Mouse (Mus musculus) NIH3T3 (cell line): Measurements from ENCODE around the gene H2afj.
A peak's percentile ranks its signal among the peaks of the same experiment; 100 is the strongest.
"Not testable (repeated sequence)": the region's sequence is repeated elsewhere in the genome, so short reads cannot be mapped to it uniquely, and the experiment has no call there.

Source experiments
- DNase-seq: peaks from one replicate; pipeline ENCODE4 v3.0.0-alpha.2; 2012; ENCODE audit warnings: low read depth

The H2afj gene

DNA sequence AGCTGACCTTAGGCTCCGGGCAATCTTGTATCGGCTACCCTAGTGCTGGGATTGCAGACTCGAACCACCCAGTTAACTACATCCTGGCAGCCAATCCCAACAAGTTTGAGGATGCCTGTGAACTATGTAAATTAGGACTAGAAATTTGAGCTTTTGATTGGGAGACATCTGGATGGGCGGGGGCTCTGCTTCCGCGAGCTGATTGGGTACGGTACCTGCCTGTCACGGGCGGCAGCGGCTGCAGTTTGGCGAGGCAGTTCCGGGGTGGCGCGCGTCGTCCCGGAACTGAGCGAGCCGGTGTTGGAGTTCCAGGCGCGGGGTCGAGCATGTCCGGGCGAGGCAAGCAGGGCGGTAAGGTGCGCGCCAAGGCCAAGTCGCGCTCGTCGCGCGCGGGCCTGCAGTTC is at the start of gene H2afj:
Gene H2afj (plus strand): TSS at position 231 of the 404 bp plus-strand sequence.
- peak; percentile 99 for DNase-seq

DNA sequence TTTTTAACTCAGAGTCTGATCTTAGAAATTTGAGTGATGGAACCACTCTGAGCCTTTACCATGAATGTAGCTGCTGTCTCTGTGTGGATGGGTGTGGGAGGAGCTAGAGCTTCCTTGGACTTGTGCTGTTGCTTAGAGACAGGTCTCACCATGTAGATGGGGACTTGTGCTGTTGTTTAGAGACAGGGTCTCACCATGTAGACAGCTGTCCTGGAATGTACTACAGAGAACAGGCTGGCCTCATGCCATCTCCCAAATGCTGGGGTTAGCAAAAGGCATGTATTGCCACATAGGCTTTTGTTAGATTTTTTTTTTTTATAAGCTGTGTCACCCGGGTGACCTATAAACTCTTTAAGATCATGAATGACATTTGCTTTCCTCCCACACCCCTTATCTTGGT is 44.1 kb upstream of the H2afj start:
- no peak for DNase-seq

DNA sequence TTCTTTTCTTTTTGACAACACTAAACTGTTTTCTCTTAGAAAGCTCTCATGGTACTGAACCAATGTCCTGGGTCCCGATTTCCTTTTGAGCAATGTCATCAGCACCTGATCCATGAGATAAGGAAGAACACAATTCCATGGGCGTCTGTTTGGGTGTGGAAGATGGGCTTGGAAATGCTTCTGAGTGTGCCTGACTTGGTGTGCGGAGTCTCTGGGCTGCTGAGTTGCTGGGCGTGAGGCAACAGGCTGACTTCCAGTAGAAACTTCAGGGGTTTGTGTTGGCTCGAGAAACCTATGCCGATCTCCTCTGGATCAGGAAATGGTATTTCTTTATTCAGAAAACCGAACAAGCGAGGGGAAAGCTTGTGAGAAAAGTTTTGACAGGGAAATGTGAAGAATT is 38.9 kb upstream of the H2afj start:
- DNase-seq, result no peak

DNA sequence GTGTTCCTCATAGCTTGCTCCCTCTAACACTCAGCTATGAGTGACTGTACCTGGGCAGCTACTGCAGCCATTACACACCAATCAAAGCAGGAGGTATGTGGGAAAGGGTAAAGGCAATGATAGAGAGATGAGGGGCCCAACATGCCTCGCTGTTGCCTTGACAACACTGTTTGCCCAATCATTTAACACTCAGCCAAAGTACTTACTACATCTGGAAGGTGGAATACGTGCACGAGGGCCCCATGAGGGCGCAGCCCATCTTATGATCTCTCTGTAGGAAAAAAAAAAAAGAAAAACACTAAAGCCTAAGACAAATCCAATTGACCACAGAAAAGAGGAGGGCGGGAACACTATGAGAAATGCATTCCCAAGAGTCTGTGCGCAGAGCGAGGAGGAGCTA is 38.2 kb upstream of the H2afj start:
- no peak for DNase-seq

DNA sequence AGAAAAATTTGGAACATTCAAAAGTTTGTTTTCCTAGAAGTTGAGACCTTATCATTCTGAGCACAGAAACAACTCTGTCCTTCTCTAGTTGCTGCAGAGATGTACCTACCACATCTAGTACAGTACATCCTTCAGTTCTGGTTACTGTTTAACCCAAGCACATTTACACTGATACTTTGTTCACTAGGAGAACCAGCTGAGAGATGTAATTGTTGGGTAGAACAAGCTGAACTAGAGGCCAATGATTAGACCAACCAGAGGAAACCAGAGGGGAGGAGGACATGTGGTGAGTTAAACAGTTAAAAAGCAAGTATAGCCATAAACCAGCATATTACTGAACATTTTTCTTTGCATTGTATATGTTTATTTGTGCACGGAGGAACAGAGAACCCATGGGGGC is 31.7 kb upstream of the H2afj start:
- DNase-seq, result no peak

DNA sequence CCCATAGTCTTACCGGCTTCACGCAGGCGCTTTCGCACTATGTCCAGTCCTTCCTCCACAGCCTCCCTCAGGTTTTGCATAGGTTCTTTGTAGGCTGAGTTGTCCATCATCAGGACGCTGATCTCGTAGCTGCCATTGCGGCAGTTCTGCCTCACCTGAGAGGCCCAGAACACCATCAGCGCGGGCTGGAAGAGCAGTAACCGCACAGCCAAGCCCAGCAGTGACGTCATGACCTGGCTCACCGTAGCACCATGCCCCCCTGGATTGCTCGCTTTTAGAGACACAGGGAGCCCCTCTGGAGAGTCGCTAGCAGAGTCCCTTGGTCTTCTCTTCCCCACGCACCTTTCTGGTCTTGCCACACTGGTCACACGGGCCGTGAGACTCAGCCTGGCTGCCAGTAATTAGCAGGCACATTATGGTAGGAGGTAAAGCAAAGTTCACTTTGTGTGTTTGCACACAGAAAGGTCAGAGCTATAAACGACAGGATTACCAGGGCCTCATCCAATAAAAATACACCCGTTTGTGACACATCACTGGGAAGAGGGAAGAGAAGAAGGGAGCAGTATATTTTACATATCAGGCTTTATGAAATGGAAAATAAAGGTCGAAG is 26.6 kb upstream of the H2afj start, which contains the start of gene Gucy2c:
Gene Gucy2c (minus strand): TSS at position 389 of the 610 bp plus-strand sequence.
- DNase-seq, result no peak

DNA sequence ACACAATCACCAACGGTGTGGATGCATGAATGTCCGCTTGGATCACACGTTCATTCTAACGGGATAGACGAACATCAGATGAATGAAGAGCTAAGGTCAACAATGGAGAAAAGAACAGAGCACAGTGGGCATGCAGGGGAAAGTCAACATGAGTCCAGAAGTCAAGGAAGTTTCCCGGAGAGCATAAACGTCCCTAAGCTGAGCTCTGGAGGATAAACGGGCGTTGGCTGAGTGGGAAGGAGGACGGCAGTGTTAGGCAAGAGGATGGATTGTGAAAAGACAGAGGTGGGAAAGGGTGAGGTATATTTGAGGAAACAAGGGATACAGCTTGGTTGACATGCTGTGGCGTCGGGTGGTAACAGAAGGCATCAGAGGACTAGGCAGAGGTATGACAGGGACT is 25.9 kb upstream of the H2afj start:
- no peak for DNase-seq

DNA sequence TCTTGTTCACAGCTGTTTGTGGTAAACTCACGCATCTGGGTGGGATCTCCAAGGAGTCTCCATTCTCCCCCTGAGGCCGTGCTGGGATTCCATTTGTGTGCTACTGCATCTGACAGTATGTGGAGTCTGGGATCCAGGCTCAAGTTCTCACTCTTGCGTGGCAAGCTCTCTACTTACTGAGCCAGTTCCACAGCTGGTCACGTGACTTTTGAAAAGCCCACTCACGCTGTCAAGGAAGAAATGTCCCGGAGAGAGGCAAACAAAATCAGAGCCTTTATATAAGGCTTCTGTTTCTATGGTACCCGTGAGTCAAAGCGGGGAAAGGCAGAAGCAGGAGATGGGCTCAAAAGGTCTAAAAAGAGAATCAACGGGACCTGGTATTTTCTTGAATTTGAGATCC is 25.3 kb upstream of the H2afj start:
- DNase-seq, result no peak

DNA sequence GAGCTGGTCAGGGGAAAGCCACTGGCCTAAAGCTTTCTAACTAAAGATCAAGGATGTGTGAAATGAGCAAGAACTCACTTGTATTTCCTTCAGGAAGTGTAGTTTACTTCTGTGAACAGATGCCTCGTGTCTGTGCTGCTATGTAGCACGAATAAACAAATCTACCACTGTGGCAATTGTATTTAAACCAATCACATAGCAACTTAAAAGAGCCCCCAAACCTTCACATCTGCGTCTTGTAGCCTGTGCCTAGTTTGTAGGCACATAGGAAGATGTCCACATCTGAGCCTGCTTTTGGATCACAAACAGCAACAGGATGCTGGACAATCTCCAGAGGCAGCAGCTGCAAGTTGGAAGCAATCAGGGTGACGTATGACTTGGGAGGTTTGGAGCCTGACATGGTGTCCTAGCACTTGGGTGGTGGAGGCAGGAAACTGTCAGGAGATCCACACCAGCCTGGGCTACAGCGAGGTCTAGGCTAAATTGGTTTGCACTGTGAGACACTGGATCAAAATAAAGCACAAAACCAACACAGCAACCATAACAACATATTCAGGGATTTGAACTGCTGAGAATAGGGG is 18.6 kb upstream of the H2afj start:
- DNase-seq, result no peak

DNA sequence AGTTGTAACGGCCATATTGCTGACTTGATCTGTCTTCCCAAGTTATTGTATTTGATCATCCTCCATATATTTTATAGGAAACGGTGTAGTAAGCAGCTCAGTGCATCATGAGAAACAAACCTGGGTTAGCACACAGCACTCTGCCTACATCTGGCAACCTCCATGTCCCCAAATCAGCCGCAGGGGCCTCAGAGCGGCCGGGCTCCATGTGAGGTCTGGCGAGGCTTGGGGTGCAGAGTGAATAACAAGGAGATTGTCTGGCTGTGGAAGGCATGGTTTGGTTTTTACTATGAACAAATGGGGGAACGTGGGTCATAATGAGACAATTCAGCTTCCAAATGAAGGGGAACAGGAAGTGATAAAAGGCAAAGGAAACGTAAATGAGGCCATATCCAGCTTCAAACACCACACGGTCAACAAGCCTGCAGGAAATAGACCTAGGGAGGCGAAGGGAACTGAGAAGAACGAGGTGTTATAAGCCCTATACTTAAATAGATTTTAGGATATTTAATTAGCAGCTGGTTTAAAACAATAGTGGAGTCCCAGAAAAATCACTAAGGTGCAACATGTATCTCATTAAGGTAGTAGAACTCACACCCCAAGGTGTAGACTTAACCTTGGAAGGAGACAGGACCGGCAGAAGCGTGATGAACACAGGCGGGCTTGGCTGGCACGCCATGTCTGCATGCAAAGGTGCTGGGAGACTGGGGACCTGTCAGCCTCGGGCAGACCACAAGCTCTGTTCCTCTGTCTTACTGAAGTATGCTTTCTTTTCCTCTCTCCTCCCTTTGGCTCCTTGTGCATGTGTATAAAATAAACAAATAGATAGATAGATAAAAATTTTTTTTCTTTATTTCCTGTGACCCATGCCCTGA is 14.9 kb upstream of the H2afj start:
- no peak for DNase-seq

DNA sequence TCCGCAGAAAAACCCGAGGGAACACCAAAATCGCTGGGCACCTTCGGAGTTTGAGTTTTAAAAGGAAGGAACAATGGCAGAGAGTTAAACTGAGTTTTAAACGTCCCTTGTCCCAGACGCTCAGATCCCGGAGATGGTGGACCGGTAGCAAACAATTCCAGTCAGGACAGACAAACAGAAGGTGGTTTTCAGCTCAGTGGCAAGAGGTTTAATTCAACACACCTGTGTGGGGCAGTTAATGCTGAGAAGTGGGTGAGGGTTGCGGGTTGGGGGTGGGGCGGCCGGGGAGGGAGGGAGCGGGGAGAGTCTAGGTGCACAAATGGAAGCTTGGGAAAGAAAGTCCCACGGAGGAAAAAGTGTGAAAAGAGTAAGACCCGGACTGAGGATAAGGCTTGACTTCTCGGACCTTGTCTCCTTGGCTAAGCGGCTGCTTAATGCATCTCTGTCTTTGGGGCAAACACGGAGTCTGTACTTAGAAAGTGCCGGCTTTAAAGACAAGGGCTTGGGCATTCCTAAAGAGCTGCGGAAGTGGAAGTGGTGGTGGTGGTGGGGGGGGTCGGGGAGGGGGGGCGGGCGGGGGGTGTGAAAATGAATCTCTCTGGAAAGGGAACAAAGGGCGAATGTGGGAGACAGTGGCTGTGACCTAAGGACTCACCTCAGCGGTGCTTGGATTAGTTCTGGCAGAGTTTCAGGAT is 14.1 kb upstream of the H2afj start:
- DNase-seq, result no peak

DNA sequence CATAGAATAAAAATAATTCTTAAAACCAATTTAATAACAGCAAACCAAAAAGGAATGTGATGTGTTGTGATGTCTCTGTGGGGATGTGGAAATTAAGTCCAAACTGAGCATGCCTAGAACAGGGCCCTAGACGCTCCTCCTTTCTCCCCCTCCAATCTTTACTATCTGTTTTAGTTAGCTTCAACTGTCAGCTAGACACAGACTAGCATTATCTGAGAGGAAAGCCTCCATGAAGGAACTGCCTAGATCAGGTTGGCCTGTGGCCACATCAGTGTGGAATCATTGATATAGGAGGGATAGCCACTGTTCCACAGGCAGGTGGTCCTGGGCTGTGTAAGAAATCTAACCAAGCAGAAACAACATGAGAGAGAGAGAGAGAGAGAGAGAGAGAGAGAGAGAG is 12.9 kb upstream of the H2afj start:
- DNase-seq, result no peak

DNA sequence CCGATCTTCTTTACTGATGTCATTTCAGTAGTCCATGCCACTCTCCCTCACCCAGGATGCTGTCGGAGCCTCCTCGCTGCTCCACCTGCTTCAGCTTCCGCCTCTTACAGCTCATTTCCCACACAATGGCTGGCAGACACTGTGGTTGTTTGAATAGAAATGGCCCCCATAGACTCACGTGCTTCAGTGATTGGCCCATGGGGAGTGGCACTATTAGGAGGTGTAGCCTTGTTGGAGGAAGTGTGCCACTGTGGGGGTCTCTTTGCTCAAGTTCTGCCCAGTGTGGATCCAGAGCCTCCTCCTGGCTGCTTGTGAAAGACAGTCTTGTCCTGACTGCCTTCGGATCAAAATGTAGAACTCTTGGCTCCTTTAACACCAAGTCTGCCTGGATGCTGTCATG is 12.2 kb upstream of the H2afj start:
- DNase-seq, result no peak

DNA sequence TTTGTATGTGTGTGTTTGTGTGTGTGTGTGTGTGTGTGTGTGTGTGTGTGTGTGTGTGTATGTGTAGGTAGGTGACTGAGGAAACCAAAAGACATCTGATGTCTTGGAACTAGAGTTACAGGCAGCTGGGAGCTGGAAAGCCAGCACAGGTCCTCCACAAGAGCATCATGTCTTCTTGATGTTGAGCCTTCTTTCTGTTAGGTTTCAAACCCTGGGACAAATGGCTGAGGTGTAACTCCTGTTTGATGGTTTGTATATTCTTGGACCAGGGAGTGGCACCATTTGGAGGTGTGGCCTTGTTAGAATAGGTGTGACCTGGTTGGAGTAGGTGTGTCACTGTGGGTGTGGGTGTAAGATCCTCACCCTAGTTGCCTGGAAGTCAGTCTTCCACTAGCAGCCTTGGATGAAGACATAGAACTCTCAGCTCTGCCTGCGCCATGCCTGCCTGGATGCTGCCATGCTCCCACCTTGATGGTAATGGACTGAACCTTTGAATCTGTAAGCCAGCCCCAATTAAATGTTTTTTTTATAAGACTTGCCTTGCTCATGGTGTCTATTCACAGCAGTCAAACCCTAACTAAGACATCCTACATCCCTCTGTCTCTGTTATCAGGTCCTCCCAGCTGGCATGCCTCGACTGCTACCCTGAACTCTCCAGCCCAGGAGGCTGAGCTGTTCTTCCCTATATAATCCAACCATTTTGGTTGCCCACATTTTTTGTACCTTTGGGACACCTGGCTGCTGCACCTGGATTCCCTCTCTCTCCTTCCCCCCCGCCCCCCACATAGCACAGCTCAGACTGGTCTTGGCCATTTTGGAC is 10.0 kb upstream of the H2afj start:
- DNase-seq, result not testable (repeated sequence)

DNA sequence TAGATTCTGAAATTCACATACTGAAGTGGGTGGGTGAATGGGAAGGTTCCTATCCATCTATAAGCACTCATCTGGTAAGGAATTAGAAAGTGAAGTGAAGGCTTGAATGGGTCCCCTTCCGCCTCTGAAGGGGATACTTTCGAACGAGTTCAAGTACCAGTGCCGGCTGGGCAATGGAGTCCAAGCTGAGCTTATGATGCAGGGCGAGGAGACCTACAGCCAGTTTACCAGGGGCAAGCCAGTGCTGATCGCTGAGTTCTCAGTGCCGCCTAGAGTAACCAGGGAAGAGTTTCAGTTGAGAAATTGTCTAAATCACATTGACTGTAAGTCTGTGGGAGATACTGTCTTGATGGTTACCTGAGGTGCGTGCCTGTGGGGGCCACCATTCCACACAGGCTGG is 7.3 kb upstream of the H2afj start:
- no peak for DNase-seq

DNA sequence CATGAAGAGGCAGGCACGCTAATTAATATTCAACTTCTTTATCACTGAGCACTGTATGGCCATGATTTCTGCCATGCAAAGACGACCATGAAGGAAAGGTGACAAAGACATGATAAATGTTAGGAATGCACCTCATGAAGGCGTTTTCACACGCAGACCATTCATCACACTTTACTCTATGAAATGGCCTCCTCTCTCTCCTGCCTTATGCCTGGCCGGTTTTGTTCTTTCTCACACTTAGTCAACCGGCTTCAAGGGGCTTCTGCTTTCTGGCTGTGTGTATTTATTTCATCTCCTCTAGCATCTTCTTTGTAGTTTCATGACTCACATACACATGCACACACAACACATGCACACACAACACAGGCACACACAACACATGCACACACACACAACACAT is 6.8 kb upstream of the H2afj start:
- no peak for DNase-seq

DNA sequence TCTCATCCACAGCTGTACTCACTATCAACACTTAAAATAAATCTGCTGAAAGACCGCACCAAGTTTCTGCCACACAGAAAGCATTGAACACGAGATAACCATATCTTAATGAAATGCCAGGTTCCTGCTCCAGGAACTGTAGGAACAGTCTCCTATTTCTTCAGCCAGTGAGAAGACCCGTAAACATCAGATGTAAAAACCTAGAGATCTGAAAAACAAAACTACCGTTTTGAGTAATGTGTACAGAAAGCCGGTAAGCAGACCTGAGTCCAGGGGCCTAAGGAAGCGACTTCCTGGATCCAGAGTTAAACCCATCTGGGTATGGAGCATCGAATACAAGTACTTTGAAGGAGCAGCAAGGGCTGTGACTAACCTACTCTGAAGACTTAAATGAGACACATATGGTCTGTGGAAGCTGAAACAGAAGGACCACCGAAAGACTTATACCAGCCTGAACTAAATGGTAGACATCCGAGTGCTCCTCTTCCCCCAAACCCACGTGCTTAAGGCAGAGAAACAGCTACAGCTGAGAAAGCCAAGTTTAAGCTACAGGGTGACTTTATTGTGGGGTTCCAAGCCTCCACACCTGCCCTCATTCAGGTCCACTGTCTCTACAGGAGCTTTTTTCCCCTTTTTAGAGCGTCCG is 4.8 kb upstream of the H2afj start:
- DNase-seq, result no peak

DNA sequence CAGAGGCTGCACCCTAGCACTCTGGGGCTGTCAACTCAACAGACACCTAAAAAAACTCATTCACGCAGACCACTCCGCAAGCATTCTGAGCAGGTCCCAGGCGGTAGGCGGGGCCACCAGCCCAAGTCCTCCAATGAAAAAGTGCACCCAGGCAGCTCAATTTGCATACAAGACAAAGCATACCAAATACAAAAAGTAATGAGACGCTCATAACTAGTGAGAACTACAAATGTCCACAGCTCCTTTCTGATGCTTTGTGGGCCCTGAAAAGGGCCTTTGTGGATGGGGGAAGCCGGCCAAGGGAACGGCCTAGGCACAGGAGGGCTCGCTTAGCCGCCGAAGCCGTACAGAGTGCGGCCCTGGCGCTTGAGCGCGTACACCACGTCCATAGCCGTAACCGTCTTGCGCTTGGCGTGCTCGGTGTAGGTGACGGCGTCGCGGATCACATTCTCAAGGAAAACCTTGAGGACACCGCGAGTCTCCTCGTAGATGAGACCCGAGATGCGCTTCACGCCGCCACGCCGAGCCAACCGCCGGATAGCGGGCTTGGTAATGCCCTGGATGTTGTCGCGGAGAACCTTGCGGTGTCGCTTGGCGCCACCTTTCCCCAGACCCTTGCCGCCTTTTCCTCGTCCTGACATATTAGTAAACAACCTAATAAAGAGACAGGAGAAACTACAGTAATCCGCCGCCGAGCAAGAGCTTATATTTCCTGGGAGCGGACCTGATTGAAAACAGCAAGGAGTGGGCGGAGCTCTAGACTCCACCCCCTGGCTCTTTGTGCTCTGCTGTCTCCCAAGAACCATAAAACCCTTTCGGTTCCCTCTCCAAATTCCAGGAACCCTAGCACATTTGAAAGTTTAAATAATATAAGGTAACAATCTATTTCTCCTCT is 4.1 kb upstream of the H2afj start, which contains the start of gene Hist4h4:
Gene Hist4h4 (minus strand): TSS at position 677 of the 895 bp plus-strand sequence.
- peak; percentile 100 for DNase-seq

DNA sequence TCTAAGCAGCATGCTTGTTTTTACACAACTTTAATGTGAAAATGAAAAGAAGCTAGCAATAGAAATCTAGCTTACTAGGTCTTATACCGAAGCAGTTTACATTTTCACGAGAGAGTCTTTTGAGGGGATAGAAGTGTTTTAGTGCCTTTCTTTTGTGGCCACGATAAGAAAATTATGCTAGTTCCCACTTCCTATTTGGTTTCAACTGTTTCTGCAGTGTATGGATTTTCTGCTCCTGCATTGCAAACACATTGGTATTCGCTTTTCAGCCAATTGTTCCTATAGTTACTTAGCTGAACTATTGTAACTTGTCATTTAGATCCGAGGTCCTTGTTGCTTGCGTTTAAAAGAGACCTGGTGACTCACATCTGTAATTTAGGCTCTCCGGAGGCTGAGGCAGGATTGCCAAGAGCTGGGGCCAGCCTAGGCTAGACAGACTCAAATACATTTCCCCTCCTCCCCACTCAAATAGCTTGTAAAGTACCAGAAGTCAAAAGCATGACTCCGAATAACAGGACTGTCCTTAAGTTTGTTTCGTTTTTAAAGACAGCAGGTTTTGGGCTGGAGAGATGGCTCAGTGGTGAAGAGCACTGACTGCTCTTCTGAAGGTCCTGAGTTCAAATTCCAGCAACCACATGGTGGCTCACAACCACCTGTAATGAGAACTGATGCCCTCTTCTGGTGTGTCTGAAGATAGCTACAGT is 3.2 kb upstream of the H2afj start:
- DNase-seq, result peak; percentile 77

DNA sequence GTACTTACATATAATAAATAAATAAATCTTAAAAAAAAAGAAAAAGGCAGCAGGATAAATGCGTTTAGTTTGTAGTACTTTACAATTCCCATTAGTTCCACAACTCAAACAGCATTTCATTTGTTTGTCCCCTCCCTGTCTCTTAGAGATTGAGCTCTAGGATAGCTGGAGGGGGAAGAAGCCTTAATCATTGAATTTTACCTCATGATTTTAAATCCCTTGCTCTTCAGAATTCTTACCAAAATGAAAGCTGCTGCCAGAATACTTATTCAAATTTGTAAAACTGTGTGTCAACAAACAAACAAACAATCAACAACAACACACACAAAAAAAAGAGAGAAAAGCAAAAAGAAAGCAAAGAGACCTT is 2.7 kb upstream of the H2afj start:
- no peak for DNase-seq
